Mouse (Mus musculus) forebrain, embryonic 10.5 days (tissue): Measurements from ENCODE around the gene Fbxl15. TPM values are rescaled to one million over a fixed set of nuclear protein-coding genes. Genes with fewer than 3 reads are reported as not detected.

ENCODE experiments used
- DNase-seq: peaks from one replicate; pipeline ENCODE4 v3.0.0-alpha.2; 2017; ENCODE audit warnings: low spot score; ENCODE audit errors: extremely low spot score
- H3K27ac ChIP-seq: fragments of 300-500 bp; sonication (generic); 2 replicates; pipeline ENCODE4 v1.5.1; 2016; ENCODE audit warnings: mild to moderate bottlenecking
- H3K27me3 ChIP-seq: fragments of 300-500 bp; sonication (generic); 2 replicates; pipeline ENCODE4 v1.6.1; 2016; ENCODE audit warnings: mild to moderate bottlenecking; ENCODE audit not compliant: poor library complexity, severe bottlenecking
- H3K36me3 ChIP-seq: fragments of 300-500 bp; sonication (generic); replicated peaks from 2 replicates; pipeline ENCODE4 v1.6.1; 2016; ENCODE audit warnings: mild to moderate bottlenecking, moderate library complexity
- H3K4me1 ChIP-seq: fragments of 300-500 bp; sonication (generic); 2 replicates; pipeline ENCODE4 v1.6.1; 2016
- H3K4me3 ChIP-seq: fragments of 300-500 bp; sonication (generic); 2 replicates; pipeline ENCODE4 v1.5.1; 2016; ENCODE audit warnings: mild to moderate bottlenecking, moderate library complexity
- H3K9me3 ChIP-seq: fragments of 300-500 bp; sonication (generic); 2 replicates; pipeline ENCODE4 v1.6.1; 2016; ENCODE audit warnings: mild to moderate bottlenecking, moderate library complexity
- WGBS: fragments of 180-500 bp; shearing (Covaris S2); methylation state at CpG from one replicate; pipeline ENCODE4 v1.1.7; 2016; 5-methylcytosine and 5-hydroxymethylcytosine counted together
- polyA plus RNA-seq: library from polyadenylated mRNA; unstranded; fragments of >200 nt; fragmentation: Nextera tagmentation; extraction: Ambion mirVana; gene quantifications from 2 replicates; pipeline ENCODE4 v1.2.1, GENCODE M21; 2016

Gene Fbxl15
- polyA plus RNA-seq, 1 experiment from 2014 or later: 18.0 TPM

DNA sequence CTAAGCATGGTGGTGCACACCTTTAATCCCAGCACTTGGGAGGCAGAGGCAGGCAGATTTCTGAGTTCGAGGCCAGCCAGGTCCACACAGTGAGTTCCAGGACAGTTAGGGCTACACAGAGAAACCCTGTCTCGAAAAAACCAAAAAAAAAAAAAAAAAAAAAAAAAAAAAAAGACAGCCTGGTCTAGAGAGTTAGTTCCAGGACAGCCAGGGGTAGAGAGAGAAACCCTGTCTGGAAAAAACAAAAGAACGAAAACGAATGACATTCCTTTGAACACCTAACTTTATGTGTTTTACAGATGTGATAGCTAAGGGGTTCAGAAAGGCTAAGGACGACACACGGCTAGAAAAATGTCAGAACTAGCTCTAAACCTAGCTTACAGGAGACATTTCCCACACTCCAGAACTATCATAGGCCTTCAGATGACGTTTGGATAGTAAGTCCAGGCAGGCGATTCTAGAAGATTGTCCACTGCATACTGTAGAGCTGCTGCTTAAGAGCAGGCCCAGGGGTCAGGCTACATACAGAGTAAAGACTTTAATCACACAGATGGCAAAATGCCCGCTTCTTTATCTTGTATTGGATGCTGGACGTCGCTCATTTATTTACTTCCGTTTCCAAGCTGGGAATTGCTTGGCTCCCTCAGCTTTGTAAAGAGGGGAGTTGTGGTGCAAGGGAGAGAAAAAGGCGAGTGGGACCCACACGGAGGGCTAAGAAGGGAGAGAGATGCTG, 20.1 kb downstream of the Fbxl15 start:
- peaks cover 85% of the 10 kb centered on the region for H3K27me3 ChIP-seq
- peaks cover 29% of the 10 kb centered on the region for H3K4me1 ChIP-seq
- WGBS: 35% methylated on average over 14 of the region's 14 CpGs
- H3K9me3 ChIP-seq: no peaks in the 10 kb centered on the region
- no peak for DNase-seq
- H3K36me3 ChIP-seq: no peaks in the 10 kb centered on the region
- H3K4me3 ChIP-seq: peak overlapping the region; percentile 75
- H3K27ac ChIP-seq: peak overlapping the region; percentile 87

DNA sequence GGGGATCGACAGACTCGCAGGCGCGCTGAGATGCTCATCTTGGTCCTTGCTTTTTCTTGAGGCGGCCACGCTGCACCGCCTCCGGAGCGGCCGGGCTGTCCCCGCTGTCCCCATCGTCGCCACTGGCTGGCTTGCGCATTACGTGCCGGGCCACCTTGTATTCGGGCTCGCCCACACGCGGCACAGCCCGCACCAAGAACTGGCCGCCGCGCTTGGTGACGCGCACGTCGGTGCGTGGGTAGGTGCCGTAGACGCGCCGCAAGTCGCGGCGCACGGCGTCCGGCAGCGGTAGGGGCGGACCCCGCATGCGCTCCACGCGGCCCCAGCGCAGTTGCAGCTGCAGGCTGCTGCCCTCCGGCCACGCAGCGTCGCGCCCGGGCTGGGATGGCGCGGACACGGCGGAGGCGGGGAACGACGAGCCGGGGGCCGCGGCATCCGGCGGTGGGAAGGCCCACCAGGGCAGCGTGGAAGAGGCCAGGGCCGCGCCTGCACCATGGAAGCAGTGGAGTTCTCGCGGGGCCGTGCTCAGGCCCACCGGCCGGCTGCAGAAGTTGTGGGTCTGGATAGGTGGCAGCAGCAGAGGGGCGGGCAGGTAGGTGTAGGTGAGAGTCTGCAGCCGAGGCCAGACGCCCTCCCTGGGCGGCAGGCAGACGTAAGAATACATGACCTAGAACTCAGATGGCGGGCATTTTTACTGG, 20.9 kb downstream of the Fbxl15 start:
- Histone ChIP-seq H3K9me3 (no peaks in the 10 kb centered on the region), H3K4me1 (peaks cover 29% of the 10 kb centered on the region), H3K36me3 (no peaks in the 10 kb centered on the region), H3K4me3 (peak overlapping the region; percentile 75), H3K27ac (peak overlapping the region; percentile 87), H3K27me3 (peaks cover 83% of the 10 kb centered on the region)
- WGBS: under 1% methylated on average over 78 of the region's 78 CpGs
- peak; percentile 68 for DNase-seq

DNA sequence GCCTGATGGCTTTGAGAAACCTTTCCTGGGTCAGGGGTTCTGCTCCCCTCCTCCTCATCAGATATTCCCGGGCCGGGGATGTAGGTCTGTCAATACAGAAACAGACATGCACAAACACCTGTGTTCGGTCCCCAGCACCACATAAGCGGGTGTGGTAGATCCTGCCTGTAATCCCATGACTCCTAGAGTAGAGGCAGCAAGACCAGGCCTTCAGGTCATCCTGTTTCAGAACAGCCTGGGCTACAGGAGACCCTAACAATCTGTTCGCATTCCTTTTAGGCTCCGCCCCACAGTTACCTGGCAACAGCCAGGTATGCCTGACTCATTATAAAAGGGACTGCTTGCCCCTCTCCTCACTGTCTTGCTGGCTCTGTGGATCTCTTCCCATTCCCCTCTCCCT, 21.6 kb downstream of the Fbxl15 start:
- Histone ChIP-seq H3K27me3 (peaks cover 76% of the 10 kb centered on the region), H3K4me1 (peaks cover 29% of the 10 kb centered on the region), H3K4me3 (peak overlapping the region; percentile 75), H3K9me3 (no peaks in the 10 kb centered on the region), H3K27ac (peak overlapping the region; percentile 87; the same call in 1 of the 2 replicates), H3K36me3 (no peaks in the 10 kb centered on the region)
- DNase-seq: no peak
- WGBS: 21% methylated on average over 6 of the region's 6 CpGs

DNA sequence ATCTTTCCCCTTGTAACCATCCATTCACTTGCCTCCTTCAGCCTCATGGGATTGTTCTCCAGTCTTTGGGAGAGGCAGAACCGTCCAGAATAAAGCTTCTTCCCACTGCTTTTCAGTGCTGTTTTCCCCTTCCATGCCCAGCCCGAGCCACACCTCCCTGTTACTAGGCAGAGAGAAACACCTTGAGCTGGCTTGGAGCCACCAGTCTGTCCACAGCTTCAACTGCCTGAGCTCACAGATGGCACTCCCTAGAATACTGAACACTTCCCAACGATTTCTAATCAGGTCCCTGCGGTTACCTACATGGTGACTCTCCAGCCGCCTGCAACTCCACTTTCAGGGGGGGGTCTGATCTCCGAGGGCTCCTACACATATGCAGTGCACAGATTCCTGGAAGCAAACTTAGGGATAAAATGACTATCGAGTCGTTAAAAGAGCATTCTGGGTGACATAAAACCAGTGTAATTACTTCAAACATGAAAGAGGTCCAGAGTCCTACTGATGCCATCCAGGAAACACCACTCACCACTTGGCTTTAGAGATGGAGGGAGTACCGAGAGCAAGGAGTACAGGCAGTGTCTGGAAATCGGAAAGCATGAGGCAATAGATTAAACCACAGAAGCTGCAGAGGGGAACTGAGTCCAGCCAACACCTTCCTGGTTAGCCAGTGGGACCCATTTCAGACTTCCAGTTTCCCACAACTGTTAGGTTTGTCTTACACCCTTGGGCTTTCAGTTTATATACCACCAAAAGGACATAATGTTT, 22.4 kb downstream of the Fbxl15 start, which contains the start of gene 2310034G01Rik:
Gene 2310034G01Rik, minus strand, starts transcription at position 135 of the 765 bp plus-strand sequence.
- H3K27me3 ChIP-seq: peaks cover 68% of the 10 kb centered on the region
- H3K27ac ChIP-seq: peak within 1 kb of the TSS; percentile 87

DNA sequence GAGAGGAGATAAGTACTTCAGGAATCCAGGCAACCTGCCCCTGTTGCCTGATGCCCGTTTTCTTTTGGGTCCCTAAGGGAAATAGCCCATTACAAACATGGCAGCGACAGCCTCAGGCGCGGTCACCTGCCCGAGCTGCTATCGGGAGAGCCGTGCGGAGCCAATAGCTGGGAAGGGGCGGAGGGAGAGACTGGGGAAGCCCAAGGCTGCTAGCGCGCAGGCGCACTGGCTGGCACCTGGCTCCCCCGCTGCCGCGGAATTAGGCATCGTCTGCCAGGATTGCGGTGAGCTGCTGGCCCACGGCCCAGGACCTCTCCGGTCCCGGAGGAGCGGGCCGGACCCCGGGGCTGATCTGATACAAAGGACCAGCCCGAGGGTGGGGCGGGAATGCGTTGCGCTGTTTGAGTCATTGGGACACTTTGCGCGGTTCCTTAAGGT, 28.7 kb downstream of the Fbxl15 start:
- no peaks in the 10 kb centered on the region for H3K9me3 ChIP-seq
- DNase-seq: peak; percentile 84
- WGBS: under 1% methylated on average over 29 of the region's 29 CpGs
- peaks cover 22% of the 10 kb centered on the region for H3K4me1 ChIP-seq
- H3K36me3 ChIP-seq: no peaks in the 10 kb centered on the region
- peak overlapping the region; percentile 81 for H3K27ac ChIP-seq
- peaks cover 33% of the 10 kb centered on the region for H3K27me3 ChIP-seq
- H3K4me3 ChIP-seq: peak overlapping the region; percentile 60

More for the DNA sequence above, 22.4 kb downstream of the Fbxl15 start, which contains the start of gene 2310034G01Rik:
- H3K4me1 ChIP-seq: peaks cover 24% of the 10 kb centered on the region
- peak within 1 kb of the TSS; percentile 75 for H3K4me3 ChIP-seq
- WGBS: 70% methylated on average over 10 of the region's 10 CpGs
- no peaks in the 10 kb centered on the region for H3K9me3 ChIP-seq
- no peak for DNase-seq
- H3K36me3 ChIP-seq: no peaks in the 10 kb centered on the region

DNA sequence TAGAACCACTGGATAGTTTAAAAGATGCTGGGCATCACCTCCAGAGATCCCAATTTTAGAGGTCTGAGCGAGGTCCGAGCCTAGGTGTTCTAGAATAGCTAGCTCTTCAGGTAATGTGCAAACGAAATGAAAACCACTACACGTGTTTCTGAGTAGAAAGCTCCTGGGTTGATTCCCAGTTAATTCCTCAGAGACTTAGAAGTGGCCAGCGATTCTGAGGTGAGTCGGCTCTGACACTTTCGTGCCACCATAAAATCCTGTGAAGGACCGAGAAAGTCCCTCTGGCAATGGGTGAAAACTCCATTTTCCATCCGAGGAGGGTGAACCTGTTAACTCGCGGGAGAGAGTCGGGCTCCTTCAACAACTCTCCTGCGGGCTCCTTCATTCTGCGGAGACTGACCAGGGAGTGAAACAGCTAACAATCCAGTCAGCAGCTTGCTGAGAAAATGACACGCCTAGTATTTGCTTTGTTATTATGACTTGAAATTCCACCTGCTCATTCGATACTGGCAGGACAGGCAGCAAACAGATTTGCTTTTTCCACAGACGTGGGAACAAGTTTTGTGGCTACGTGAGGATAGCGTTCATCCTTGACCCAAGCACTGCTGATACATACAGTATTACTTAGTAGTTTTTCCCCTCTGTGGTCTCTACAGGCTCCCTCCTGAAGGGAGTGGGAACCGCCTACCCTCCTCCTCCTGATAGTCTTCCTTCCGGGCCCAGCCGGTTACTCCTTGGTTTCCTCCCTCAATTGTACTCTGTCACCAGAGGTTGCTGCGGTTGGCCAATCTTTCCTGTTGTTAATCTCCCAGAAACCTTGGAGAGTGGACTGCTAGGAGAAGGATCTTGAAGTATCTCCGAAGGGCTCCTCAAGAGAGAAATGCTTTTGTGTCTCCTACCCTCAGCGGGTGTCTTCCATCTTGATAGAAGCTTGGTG, 29.6 kb downstream of the Fbxl15 start:
- H3K27me3 ChIP-seq: peaks cover 26% of the 10 kb centered on the region
- peak overlapping the region; percentile 81; the same call in 1 of the 2 replicates for H3K27ac ChIP-seq
- no peaks in the 10 kb centered on the region for H3K9me3 ChIP-seq
- no peak for DNase-seq
- H3K4me3 ChIP-seq: peak overlapping the region; percentile 60
- H3K36me3 ChIP-seq: no peaks in the 10 kb centered on the region
- 21% methylated on average over 25 of the region's 25 CpGs for WGBS
- H3K4me1 ChIP-seq: peaks cover 22% of the 10 kb centered on the region

DNA sequence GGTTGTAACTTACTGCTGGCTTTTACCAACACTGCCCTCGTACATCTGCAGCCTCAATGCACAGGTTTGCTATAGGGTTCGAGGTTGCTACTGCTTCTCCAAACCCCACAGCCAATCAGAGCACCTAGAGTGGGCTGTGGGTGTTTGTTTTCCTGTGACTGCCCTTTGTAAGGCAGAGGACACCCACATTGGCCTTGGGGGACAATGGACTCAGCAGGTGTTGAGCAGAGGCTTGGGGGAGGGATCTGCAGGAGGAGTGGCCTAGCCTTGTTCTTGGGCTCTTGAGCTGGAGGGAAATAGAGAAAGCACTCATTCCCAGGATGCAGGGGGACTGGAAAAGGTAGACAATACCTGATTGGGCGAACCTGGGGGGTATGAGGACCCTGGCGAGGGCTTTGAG, 30.4 kb downstream of the Fbxl15 start:
- Histone ChIP-seq H3K9me3 (no peaks in the 10 kb centered on the region), H3K4me3 (peak overlapping the region; percentile 60; the same call in 1 of the 2 replicates), H3K27me3 (peaks cover 23% of the 10 kb centered on the region), H3K36me3 (no peaks in the 10 kb centered on the region), H3K4me1 (peaks cover 22% of the 10 kb centered on the region), H3K27ac (no peak overlapping the region)
- 62% methylated on average over 4 of the region's 4 CpGs for WGBS
- DNase-seq: no peak

DNA sequence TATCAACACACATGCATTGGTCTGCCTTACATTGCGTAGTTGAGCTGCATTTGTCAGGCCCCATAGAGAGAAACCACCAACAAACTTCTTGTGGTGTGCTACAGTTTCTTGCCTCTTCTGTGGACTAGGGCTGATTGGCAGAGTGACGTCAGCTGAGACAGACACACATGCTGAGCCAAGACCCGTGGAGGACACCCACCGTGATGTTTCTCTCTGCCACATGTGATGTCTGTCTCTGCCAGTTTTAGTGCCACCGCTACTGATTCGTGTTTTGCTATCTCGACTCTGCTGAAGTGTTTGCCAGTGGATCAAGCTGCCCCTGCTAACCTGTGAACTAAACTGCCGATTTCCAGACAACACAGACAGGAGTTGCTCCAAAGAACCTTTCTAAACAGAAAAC, 34.1 kb downstream of the Fbxl15 start:
- H3K27me3 ChIP-seq: peaks cover 17% of the 10 kb centered on the region
- no peak for DNase-seq
- WGBS: 90% methylated on average over 8 of the region's 8 CpGs
- H3K9me3 ChIP-seq: no peaks in the 10 kb centered on the region
- H3K4me1 ChIP-seq: peaks cover 14% of the 10 kb centered on the region
- no peaks in the 10 kb centered on the region for H3K36me3 ChIP-seq
- no peak overlapping the region for H3K4me3 ChIP-seq
- H3K27ac ChIP-seq: no peak overlapping the region

DNA sequence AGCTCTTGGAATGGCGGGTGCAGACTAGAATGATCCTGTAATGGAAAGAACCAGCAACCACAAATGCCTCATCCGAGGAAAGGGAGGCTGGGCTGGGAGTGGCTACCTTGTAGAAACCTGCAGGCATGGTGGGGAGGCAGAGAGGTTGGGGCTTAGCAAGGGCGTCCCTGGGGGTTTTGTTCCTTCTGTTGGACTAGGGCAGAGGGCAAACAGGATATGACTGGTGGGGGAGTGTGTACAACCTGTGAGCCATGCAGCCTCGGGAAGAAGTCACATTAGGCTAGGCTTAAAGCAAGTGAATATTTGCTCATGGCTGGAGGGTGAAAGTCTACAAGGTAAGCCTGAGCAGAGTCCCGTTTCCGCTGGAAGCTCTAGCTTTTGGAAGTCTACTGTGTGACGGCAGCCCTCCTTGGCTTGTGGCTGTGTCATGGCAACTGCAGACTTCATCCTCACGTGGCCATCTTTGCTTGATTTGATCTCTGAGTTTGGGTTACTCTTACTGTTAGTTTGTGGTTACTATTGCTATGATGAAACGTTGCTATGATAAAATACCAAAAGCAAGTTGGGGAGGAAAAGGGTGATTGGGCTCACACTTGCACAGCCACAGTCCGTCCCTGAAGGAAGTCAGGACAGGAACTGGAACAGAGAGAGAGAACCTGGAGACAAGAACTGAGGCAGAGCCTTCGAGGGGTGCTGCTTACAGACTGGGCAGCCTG, 35.5 kb downstream of the Fbxl15 start:
- 89% methylated on average over 11 of the region's 11 CpGs for WGBS
- Histone ChIP-seq H3K4me3 (no peak overlapping the region), H3K36me3 (no peaks in the 10 kb centered on the region), H3K27ac (no peak overlapping the region), H3K27me3 (peaks cover 4% of the 10 kb centered on the region), H3K4me1 (0 out of 2 replicates have a peak, but pooled peaks cover 2% of the 10 kb centered on the region), H3K9me3 (no peaks in the 10 kb centered on the region)
- DNase-seq: no peak

DNA sequence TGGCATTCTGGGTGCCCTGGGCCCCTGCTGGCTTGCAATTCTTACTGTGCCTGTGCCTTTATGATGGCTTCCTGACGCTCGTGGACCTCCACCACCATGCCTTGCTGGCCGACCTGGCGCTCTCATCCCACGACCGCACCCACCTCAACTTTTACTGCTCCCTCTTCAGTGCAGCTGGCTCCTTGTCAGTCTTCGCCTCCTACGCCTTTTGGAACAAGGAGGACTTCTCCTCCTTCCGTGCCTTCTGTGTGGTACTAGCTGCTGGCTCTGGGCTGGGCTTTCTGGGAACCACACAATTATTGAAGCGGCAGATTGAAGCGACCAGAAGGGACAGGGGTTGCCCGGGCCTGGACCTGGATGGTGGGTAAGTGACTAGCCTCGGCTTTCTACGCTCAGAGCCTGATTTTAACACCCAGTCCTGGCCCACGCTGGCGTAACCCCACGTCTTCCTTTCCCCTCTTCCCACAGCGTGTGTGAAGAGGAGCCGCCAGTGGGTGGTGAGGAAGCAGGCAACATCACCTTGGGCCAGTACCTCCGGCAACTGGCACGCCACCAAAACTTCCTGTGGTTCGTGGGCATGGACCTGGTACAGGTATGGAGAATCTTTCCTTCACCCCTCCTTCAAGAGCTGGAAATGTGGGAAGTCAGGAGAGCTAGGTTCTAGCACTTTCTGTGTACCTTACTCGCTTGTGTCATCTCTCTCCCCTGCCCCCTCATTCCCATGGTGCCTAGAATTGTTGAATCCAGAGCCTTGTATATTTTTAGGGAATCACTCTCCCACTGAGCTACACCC, 40.0 kb downstream of the Fbxl15 start:
- Histone ChIP-seq H3K27me3 (no peaks in the 10 kb centered on the region), H3K4me3 (no peak overlapping the region), H3K27ac (no peak overlapping the region), H3K4me1 (no peaks in the 10 kb centered on the region), H3K9me3 (no peaks in the 10 kb centered on the region), H3K36me3 (no peaks in the 10 kb centered on the region)
- 89% methylated on average over 23 of the region's 23 CpGs for whole genome bisulfite sequencing
- DNase-seq: no peak

DNA sequence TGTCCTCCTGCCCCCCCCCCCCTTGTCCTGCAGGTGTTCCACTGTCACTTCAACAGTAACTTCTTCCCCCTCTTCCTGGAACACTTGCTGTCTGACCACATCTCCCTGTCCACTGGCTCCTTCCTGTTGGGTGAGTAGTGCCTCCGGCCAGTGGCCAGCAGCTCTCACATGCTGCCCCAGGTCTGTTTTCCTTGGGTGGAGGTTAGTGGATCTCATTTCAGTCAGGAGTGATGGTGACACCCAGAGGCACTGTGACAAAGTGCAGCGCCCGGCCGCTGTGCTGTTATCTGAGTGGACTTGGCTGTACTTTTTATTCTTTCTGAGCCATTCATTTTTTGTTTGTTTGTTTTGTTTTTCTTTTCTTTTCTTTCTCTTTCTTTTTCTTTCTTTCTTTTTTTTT, 41.2 kb downstream of the Fbxl15 start:
- H3K36me3 ChIP-seq: no peaks in the 10 kb centered on the region
- 39% methylated on average over 4 of the region's 4 CpGs for WGBS
- H3K27me3 ChIP-seq: no peaks in the 10 kb centered on the region
- H3K27ac ChIP-seq: no peak overlapping the region
- no peak overlapping the region for H3K4me3 ChIP-seq
- DNase-seq: peak; percentile 42
- H3K4me1 ChIP-seq: peaks cover 2% of the 10 kb centered on the region
- H3K9me3 ChIP-seq: no peaks in the 10 kb centered on the region
